Mouse (Mus musculus) lung, adult 2 months (tissue): ENCODE data around the gene Psmc3. TPM values are rescaled to one million over a fixed set of nuclear protein-coding genes. Genes with fewer than 3 reads are reported as not detected.
"Not testable (repeated sequence)": the region's sequence is repeated elsewhere in the genome, so short reads cannot be mapped to it uniquely, and the experiment has no call there.

Source experiments
- DNase-seq: peaks from one replicate; pipeline ENCODE4 v3.0.0; 2022
- H3K4me1 ChIP-seq: fragments of 200-500 bp; 2 replicates; pipeline ENCODE4 v1.6.1; 2011; ENCODE audit warnings: low read length; ENCODE audit not compliant: control insufficient read depth, insufficient read depth
- H3K4me3 ChIP-seq: fragments of 200-500 bp; replicated peaks from 2 replicates; pipeline ENCODE3; 2011; ENCODE audit warnings: low read depth, mild to moderate bottlenecking, control low read depth, low read length; ENCODE audit errors: extremely low read depth
- CTCF ChIP-seq: fragments of 200-500 bp; IDR thresholded peaks from 2 replicates; pipeline ENCODE4 v1.5.1; 2011; ENCODE audit warnings: mild to moderate bottlenecking, low read length, control low read depth; ENCODE audit not compliant: insufficient read depth
- POLR2A ChIP-seq: fragments of 200-500 bp; IDR thresholded peaks from 2 replicates; pipeline ENCODE4 v1.6.1; 2011; ENCODE audit warnings: low read depth, mild to moderate bottlenecking, control low read depth, low read length, borderline replicate concordance; ENCODE audit errors: extremely low read depth
- WGBS: fragments of 180-500 bp; shearing (Covaris S2); methylation state at CpG from one replicate; pipeline ENCODE4 v1.1.7; 2018; 5-methylcytosine and 5-hydroxymethylcytosine counted together
- polyA plus RNA-seq: library from polyadenylated mRNA; depleted of rRNA; stranded (reverse); fragments of >200 nt; gene quantifications from 2 replicates; pipeline ENCODE4 v1.2.3, GENCODE M21; 2012; rRNA removed

Gene Psmc3
- polyA plus RNA-seq, 1 experiment: 76.9 TPM

GRCm38 (mm10) chr2:91108156-91108555 is 54.3 kb downstream of the Psmc3 start:
- DNase-seq: no peak
- Histone ChIP-seq H3K4me1 (no peaks in the 10 kb centered on the region; the same call in none of the 2 replicates), H3K4me3 (no peak overlapping the region)
- WGBS: 74% methylated on average over 3 of the region's 3 CpGs
- TF ChIP-seq POLR2A (no peak), CTCF (no peak)

GRCm38 (mm10) chr2:91109241-91109640 is 55.4 kb downstream of the Psmc3 start:
- no peak overlapping the region for H3K4me3 ChIP-seq
- no peaks in the 10 kb centered on the region; the same call in none of the 2 replicates for H3K4me1 ChIP-seq
- no peak for TF ChIP-seq CTCF
- TF ChIP-seq POLR2A: no peak
- WGBS: 60% methylated on average over 5 of the region's 5 CpGs
- no peak for DNase-seq

DNA sequence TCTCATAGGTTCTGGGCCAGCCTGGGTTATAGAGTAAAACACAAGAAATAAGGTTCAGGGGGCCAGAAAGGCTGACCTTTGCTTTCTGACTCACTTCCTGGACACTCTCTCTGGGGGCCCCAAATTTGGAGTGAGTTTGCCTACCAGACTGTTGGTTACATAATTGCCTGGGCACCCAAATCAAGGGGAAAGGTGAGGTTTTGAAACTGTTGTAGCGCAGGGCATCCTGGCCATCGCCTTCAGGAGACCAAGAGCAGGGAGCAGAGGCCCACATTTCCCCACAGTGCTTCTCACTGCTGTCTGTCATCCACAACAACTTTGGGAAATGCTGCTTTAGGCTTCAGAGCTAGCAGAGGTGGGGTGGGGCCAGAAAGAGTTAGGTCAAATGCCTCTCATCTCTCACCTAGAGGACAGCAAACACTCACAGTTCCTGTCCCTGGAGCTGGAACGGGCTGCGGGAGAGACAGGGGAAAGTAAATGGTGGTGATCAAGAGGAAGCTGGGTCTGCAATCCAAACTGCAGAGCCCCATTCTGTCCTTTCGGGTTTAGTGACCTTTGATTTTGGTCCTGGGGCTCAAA is 56.1 kb downstream of the Psmc3 start:
- WGBS: 62% methylated on average over 5 of the region's 5 CpGs
- TF ChIP-seq CTCF (no peak), POLR2A (no peak)
- peak; percentile 33 for DNase-seq
- no peaks in the 10 kb centered on the region; the same call in none of the 2 replicates for H3K4me1 ChIP-seq
- no peak overlapping the region for H3K4me3 ChIP-seq

- Histone ChIP-seq H3K4me3 (no peak overlapping the region), H3K4me1 (no peaks in the 10 kb centered on the region; the same call in none of the 2 replicates)
- no peak for DNase-seq
- WGBS: 74% methylated on average over 6 of the region's 6 CpGs
- no peak for TF ChIP-seq POLR2A
- TF ChIP-seq CTCF: no peak
These were observed 56.6 kb downstream of the Psmc3 start for GRCm38 (mm10) chr2:91110429-91110828.

DNA sequence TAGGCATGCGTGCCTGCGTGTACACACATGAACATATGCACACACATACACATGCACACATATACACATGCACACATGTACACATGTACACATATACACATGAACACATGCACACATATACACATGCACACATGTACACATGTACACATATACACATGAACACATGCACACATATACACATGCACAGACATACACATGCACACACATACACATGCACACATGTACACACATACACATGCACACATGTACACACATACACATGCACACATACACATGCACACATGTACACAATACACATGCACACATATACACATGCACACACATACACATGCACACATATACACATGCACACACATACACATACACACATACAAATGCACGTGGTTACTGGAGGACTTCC is 58.0 kb downstream of the Psmc3 start:
- 87% methylated on average over 3 of the region's 3 CpGs for WGBS
- H3K4me1 ChIP-seq, DNase-seq, H3K4me3 ChIP-seq: not testable (repeated sequence)

- peak; percentile 54 for DNase-seq
- no peaks in the 10 kb centered on the region; the same call in none of the 2 replicates for H3K4me1 ChIP-seq
These were observed 58.7 kb downstream of the Psmc3 start for GRCm38 (mm10) chr2:91112491-91112890.

GRCm38 (mm10) chr2:91113334-91113733 is 59.5 kb downstream of the Psmc3 start:
- WGBS: 62% methylated on average over 10 of the region's 10 CpGs
- TF ChIP-seq CTCF: no peak
- no peak for TF ChIP-seq POLR2A
- Histone ChIP-seq H3K4me1 (no peaks in the 10 kb centered on the region; the same call in none of the 2 replicates), H3K4me3 (no peak overlapping the region)
- no peak for DNase-seq

More at GRCm38 (mm10) chr2:91112491-91112890, 58.7 kb downstream of the Psmc3 start:
- no peak overlapping the region for H3K4me3 ChIP-seq
- WGBS: 42% methylated on average over 4 of the region's 4 CpGs
- TF ChIP-seq CTCF: no peak
- no peak for TF ChIP-seq POLR2A

DNA sequence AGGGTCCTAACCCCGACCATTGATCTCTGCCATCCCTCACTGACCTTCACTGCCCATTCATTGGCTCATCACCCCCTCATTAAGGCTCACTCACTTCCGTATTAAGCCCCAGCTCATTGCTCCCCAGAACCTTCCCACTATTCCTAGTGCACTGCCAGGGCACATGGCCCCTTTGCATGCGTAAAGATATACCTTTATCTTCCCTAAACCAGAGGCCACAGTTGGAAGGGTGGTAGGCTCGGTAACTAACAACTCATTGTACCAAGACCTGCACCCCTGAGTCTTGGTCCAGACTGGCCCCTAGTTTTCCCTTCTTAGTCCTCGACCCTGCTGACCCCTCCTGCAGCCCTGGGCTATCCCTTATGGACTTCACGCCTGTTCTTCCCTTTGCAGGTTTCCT is 60.0 kb downstream of the Psmc3 start:
- 78% methylated on average over 6 of the region's 6 CpGs for WGBS
- Histone ChIP-seq H3K4me3 (no peak overlapping the region), H3K4me1 (no peaks in the 10 kb centered on the region; the same call in none of the 2 replicates)
- TF ChIP-seq POLR2A: no peak
- no peak for TF ChIP-seq CTCF
- DNase-seq: no peak

DNA sequence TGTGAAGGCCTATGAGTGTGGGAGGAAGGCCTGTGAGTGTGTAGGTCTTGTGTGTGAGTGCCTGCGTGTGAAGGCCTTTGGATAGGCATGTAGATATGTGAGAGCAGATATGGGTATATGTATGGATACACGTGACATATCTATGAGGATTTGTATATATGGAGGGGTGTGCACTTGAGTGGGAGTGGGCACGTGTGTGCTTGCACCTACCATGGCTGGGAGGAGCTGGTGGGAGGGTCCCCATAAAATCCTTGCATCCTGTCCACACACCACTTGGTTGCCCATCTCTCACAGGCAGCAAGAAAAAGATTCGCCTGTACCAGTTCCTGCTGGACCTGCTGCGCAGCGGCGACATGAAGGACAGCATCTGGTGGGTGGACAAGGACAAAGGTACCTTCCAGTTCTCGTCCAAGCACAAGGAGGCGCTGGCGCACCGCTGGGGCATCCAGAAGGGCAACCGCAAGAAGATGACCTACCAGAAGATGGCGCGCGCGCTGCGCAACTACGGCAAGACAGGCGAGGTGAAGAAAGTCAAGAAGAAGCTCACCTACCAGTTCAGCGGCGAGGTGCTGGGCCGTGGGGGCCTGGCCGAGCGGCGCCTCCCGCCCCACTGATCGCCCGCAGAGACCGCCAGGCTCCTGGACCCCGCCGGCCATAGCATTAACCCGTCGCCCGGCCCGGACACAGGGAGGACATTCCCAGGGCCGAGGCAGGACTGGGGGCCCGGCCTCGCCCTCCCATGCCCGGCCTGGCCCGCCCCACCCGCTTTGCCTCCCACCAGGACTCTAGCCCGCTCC is 61.2 kb downstream of the Psmc3 start:
- WGBS: 22% methylated on average over 42 of the region's 42 CpGs
- DNase-seq: peak; percentile 97
- TF ChIP-seq CTCF (peak; percentile 100), POLR2A (no peak)
- peak overlapping the region; percentile 13 for H3K4me3 ChIP-seq
- no peaks in the 10 kb centered on the region; the same call in 1 of the 2 replicates for H3K4me1 ChIP-seq

GRCm38 (mm10) chr2:91115578-91115970 is 61.8 kb downstream of the Psmc3 start:
- Histone ChIP-seq H3K4me1 (no peaks in the 10 kb centered on the region; the same call in 1 of the 2 replicates), H3K4me3 (peak overlapping the region; percentile 13)
- DNase-seq: no peak
- TF ChIP-seq CTCF (no peak), POLR2A (no peak)
- 37% methylated on average over 12 of the region's 12 CpGs for WGBS

Other genes starting within 250 kb of the Psmc3 start
- 35.0 and 69.1 TPM in 2 replicates for gene Mtch2, start 206.9 kb upstream of the Psmc3 start, polyA plus RNA-seq
- 4.9 and 6.6 TPM in 2 replicates for gene C1qtnf4, start 168.1 kb upstream of the Psmc3 start, polyA plus RNA-seq
- 10.4 and 15.6 TPM in 2 replicates for gene Kbtbd4, start 149.3 kb upstream of the Psmc3 start, polyA plus RNA-seq
- 70.9 and 115 TPM in 2 replicates for gene Ndufs3, start 149.2 kb upstream of the Psmc3 start, polyA plus RNA-seq
- gene Celf1, start 113.6 kb upstream of the Psmc3 start, polyA plus RNA-seq: 31.1 and 36.2 TPM in 2 replicates
- gene Rapsn, start 18.4 kb upstream of the Psmc3 start, polyA plus RNA-seq: 2.6 and 4.7 TPM in 2 replicates
- 88.2 and 101 TPM in 2 replicates for gene Slc39a13, start 16.4 kb downstream of the Psmc3 start, polyA plus RNA-seq
- 65.7 and 70.7 TPM in 2 replicates for gene Spi1, start 28.4 kb downstream of the Psmc3 start, polyA plus RNA-seq
- gene Mybpc3, start 64.1 kb downstream of the Psmc3 start, polyA plus RNA-seq: 7.0 and 11.2 TPM in 2 replicates
- 21.7 and 31.3 TPM in 2 replicates for gene Madd, start 129.8 kb downstream of the Psmc3 start, polyA plus RNA-seq
- 97.4 and 102 TPM in 2 replicates for gene Nr1h3, start 148.8 kb downstream of the Psmc3 start, polyA plus RNA-seq
- 20.7 and 25.0 TPM in 2 replicates for gene Acp2, start 148.9 kb downstream of the Psmc3 start, polyA plus RNA-seq
- 11.8 and 13.9 TPM in 2 replicates for gene Ddb2, start 183.0 kb downstream of the Psmc3 start, polyA plus RNA-seq
- gene Pacsin3, start 201.9 kb downstream of the Psmc3 start, polyA plus RNA-seq: 27.7 and 55.1 TPM in 2 replicates
- 29.1 and 44.4 TPM in 2 replicates for gene Arfgap2, start 211.0 kb downstream of the Psmc3 start, polyA plus RNA-seq